Mouse (Mus musculus): ENCODE results near the gene Npcd. TPM values are rescaled to one million over a fixed set of nuclear protein-coding genes. Genes with fewer than 3 reads are reported as not detected.

Gene Npcd
- polyA plus RNA-seq, 1 experiment = 3.2 TPM

- Histone ChIP-seq H3K4me2 (ENCODE audit: low read depth) (peak overlapping the region; percentile 83), H3K79me2 (ENCODE audit: control insufficient read depth, insufficient read depth) (peaks cover 15% of the 10 kb centered on the region), H3ac (ENCODE audit: control insufficient read depth, insufficient read length) (peak overlapping the region; percentile 63), H3K27me3 (ENCODE audit: control insufficient read depth, insufficient read depth, insufficient read length) (no peaks in the 10 kb centered on the region), H3K36me3 (ENCODE audit: control insufficient read depth, insufficient read depth) (no peaks in the 10 kb centered on the region), H3K4me3 (peak overlapping the region; percentile 74)
- TF ChIP-seq CEBPB (IDR thresholded peaks at IDR 0.05; ENCODE audit: insufficient read depth, poor library complexity, severe bottlenecking) = no peak
- TF ChIP-seq E2F4 (IDR thresholded peaks at IDR 0.05; ENCODE audit: insufficient read depth) = no peak
- TF ChIP-seq SRF (IDR thresholded peaks at IDR 0.05; ENCODE audit: control insufficient read depth, insufficient read length, low read depth) = no peak
- TF ChIP-seq TCF3 (IDR thresholded peaks at IDR 0.05; ENCODE audit: insufficient read length, low read depth) = no peak
- TF ChIP-seq POLR2AphosphoS2 (IDR thresholded peaks at IDR 0.05; ENCODE audit: insufficient read length, low read depth) = no peak
- TF ChIP-seq POLR2A (IDR thresholded peaks at IDR 0.05; ENCODE audit: insufficient read length, low read depth) = no peak
- no peak for TF ChIP-seq MYOD1 (IDR thresholded peaks at IDR 0.05; ENCODE audit: control insufficient read depth in 1 of 3, insufficient read length in 2 of 3, low read depth in 2 of 3)
Measured at GRCm38 (mm10) chr15:79833251-79834050, 586 bp downstream of the Npcd start.

DNA sequence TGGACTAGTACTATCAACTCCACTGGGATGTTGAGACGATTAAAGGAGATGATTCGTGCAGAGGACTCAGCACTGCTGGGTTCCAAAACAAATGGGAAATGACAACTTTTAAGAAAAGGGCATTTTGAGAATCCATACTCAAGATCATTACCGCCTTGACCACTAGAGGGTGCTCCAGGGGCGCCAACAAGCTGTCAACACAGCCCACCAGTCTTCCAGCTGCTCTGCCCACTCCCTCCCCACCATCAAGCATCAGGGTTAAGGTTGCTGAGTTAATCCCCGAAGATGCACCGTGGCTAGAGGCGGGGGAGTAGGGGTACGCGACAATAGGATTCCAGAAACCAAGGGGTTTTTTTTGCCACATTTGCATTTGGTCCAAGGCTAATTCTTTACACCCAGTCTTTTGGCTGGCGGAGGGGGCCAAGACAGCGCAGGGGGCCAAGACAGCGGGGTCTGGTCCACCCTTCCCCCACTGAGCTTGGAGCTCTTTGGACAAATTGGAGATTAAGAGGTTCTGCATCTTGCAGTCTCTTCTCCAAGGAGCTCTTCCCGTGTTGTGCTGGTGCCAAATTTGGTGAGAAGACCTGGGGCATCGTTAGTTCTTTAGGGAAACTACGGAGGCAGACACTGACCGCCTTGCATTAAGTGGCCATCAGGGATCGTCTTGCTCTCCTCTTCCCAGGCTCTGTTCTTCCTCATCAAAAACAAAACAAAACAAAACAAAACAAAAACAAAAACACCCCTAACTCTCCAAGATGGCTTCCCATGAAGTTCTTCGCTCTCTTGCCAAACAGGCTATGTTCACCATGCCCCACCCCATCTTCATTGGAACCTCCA lies 1.8 kb downstream of the Npcd start:
- H3K36me3 ChIP-seq (ENCODE audit: control insufficient read depth, insufficient read depth) = no peaks in the 10 kb centered on the region
- no peak overlapping the region for H3ac ChIP-seq (ENCODE audit: control insufficient read depth, insufficient read length)
- TF ChIP-seq MYOD1 (IDR thresholded peaks at IDR 0.05; ENCODE audit: control insufficient read depth in 1 of 3, insufficient read length in 2 of 3, low read depth in 2 of 3) (peak in 2 of 3 experiments; percentile 65 to 83), TCF3 (IDR thresholded peaks at IDR 0.05; ENCODE audit: insufficient read length, low read depth) (no peak), MYOG (IDR thresholded peaks at IDR 0.05; ENCODE audit: control insufficient read depth in 1 of 3, insufficient read depth in 1 of 3, insufficient read length in 2 of 3, low read depth in 2 of 3) (peak; percentile 15 to 58 (median 19)), CEBPB (IDR thresholded peaks at IDR 0.05; ENCODE audit: insufficient read depth, poor library complexity, severe bottlenecking) (no peak), TCF12 (IDR thresholded peaks at IDR 0.05; ENCODE audit: insufficient read depth, poor library complexity, severe bottlenecking) (no peak)
- peaks cover 15% of the 10 kb centered on the region for H3K79me2 ChIP-seq (ENCODE audit: control insufficient read depth, insufficient read depth)
- H3K27me3 ChIP-seq (ENCODE audit: control insufficient read depth, insufficient read depth, insufficient read length) = no peaks in the 10 kb centered on the region
- peak overlapping the region; percentile 74 for H3K4me3 ChIP-seq
- peak overlapping the region; percentile 83 for H3K4me2 ChIP-seq (ENCODE audit: low read depth)

GRCm38 (mm10) chr15:79830388-79830787 lies 3.6 kb downstream of the Npcd start:
- no peak overlapping the region for H3K4me2 ChIP-seq (ENCODE audit: low read depth)
- no peak overlapping the region for H3K4me3 ChIP-seq
- H3K79me2 ChIP-seq (ENCODE audit: control insufficient read depth, insufficient read depth) = peaks cover 15% of the 10 kb centered on the region
- no peaks in the 10 kb centered on the region for H3K27me3 ChIP-seq (ENCODE audit: control insufficient read depth, insufficient read depth, insufficient read length)
- H3K36me3 ChIP-seq (ENCODE audit: control insufficient read depth, insufficient read depth) = no peaks in the 10 kb centered on the region
- H3ac ChIP-seq (ENCODE audit: control insufficient read depth, insufficient read length) = no peak overlapping the region
- peak; percentile 14 for TF ChIP-seq POLR2AphosphoS2 (IDR thresholded peaks at IDR 0.05; ENCODE audit: insufficient read length, low read depth)
- TF ChIP-seq TCF12 (IDR thresholded peaks at IDR 0.05; ENCODE audit: insufficient read depth, poor library complexity, severe bottlenecking) = no peak

DNA sequence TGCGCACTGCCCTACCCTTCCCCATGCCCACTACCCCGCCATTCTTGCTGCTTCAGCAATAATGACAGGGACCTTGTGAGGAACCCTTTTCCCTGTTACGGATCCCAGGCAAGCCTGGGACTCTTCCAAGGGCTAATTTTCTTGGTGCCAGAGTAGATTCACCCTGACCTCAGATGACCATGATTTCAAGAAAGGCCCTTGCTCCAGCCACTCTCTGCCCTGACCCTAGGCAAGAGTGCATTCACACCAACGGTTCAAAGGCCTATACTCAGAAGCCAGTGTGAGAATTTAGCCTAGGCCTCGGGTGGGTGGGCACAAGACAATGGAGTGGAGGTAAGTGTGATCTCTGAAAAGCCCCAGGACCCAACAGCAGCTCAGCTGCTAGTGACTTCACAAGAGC lies 4.6 kb downstream of the Npcd start:
- no peaks in the 10 kb centered on the region for H3K36me3 ChIP-seq (ENCODE audit: control insufficient read depth, insufficient read depth)
- no peak overlapping the region for H3K4me2 ChIP-seq (ENCODE audit: low read depth)
- TF ChIP-seq TCF12 (IDR thresholded peaks at IDR 0.05; ENCODE audit: insufficient read depth, poor library complexity, severe bottlenecking) = no peak
- TF ChIP-seq USF1 (IDR thresholded peaks at IDR 0.05; ENCODE audit: low read depth) = no peak
- TF ChIP-seq SRF (IDR thresholded peaks at IDR 0.05; ENCODE audit: control insufficient read depth, insufficient read length, low read depth) = no peak
- no peak for TF ChIP-seq POLR2AphosphoS2 (IDR thresholded peaks at IDR 0.05; ENCODE audit: insufficient read length, low read depth)
- no peak for TF ChIP-seq MAX (IDR thresholded peaks at IDR 0.05; ENCODE audit: low read depth)
- no peak for TF ChIP-seq TCF3 (IDR thresholded peaks at IDR 0.05; ENCODE audit: insufficient read length, low read depth)
- TF ChIP-seq CEBPB (IDR thresholded peaks at IDR 0.05; ENCODE audit: insufficient read depth, poor library complexity, severe bottlenecking) = no peak
- no peak for TF ChIP-seq MYOG (IDR thresholded peaks at IDR 0.05; ENCODE audit: control insufficient read depth in 1 of 3, insufficient read depth in 1 of 3, insufficient read length in 2 of 3, low read depth in 2 of 3)
- TF ChIP-seq POLR2A (IDR thresholded peaks at IDR 0.05; ENCODE audit: insufficient read length, low read depth) = no peak
- TF ChIP-seq E2F4 (IDR thresholded peaks at IDR 0.05; ENCODE audit: insufficient read depth) = no peak
- TF ChIP-seq MYOD1 (IDR thresholded peaks at IDR 0.05; ENCODE audit: control insufficient read depth in 1 of 3, insufficient read length in 2 of 3, low read depth in 2 of 3) = no peak
- TF ChIP-seq REST (IDR thresholded peaks at IDR 0.05; ENCODE audit: insufficient read depth, insufficient read length) = no peak
- H3K27me3 ChIP-seq (ENCODE audit: control insufficient read depth, insufficient read depth, insufficient read length) = no peaks in the 10 kb centered on the region
- no peak overlapping the region for H3K4me3 ChIP-seq
- H3ac ChIP-seq (ENCODE audit: control insufficient read depth, insufficient read length) = no peak overlapping the region
- peaks cover 15% of the 10 kb centered on the region for H3K79me2 ChIP-seq (ENCODE audit: control insufficient read depth, insufficient read depth)

All from myocyte (in vitro differentiated cells).